Mouse (Mus musculus) bone marrow macrophage, adult 2 months (primary cell): ENCODE data around the gene Cct2.

Experiments used
- CTCF ChIP-seq: IDR thresholded peaks from 2 replicates; pipeline ENCODE4 v1.5.1; 2012; ENCODE audit warnings: low read depth, mild to moderate bottlenecking, low read length, moderate library complexity
- POLR2A ChIP-seq: IDR thresholded peaks from 2 replicates; pipeline ENCODE4 v1.6.1; 2012; ENCODE audit warnings: mild to moderate bottlenecking, low read depth, low read length, borderline replicate concordance

GRCm38 (mm10) chr10:117042295-117042694 lies 21.3 kb downstream of the Cct2 start:
- TF ChIP-seq CTCF: no peak
- TF ChIP-seq POLR2A: no peak
